Mouse (Mus musculus) liver, embryonic 14.5 days (tissue): ENCODE results near the gene Serpinb6a. TPM values are rescaled to one million over a fixed set of nuclear protein-coding genes. Genes with fewer than 3 reads are reported as not detected.

Experiments used
- ATAC-seq: fragments of 200-750 bp; cut with Nextera tagmentation; 2 replicates; pipeline ENCODE4 v1.8.0; 2017; ENCODE audit warnings: moderate number of reproducible peaks, mild to moderate bottlenecking, moderate library complexity; ENCODE audit not compliant: insufficient read depth
- DNase-seq, 3 experiments: peaks; one replicate each; pipeline ENCODE4 v3.0.0-alpha.2; 2012 to 2013; ENCODE audit warnings: low read depth in 3 of 3, low spot score in 3 of 3
- H3K27ac ChIP-seq: fragments of 300-500 bp; sonication (generic); 2 replicates; pipeline ENCODE4 v1.5.1; 2014; ENCODE audit warnings: moderate library complexity, mild to moderate bottlenecking, control low read depth, inconsistent platforms
- H3K27me3 ChIP-seq: fragments of 300-500 bp; sonication (generic); 2 replicates; pipeline ENCODE4 v1.6.1; 2014; ENCODE audit warnings: mild to moderate bottlenecking, low read length, moderate library complexity; ENCODE audit not compliant: control insufficient read depth, insufficient read depth
- H3K36me3 ChIP-seq: fragments of 300-500 bp; sonication (generic); replicated peaks from 2 replicates; pipeline ENCODE4 v1.6.1; 2014; ENCODE audit warnings: low read depth; ENCODE audit not compliant: control insufficient read depth, insufficient read depth
- H3K4me1 ChIP-seq, 2 experiments: fragments of 200-500 bp in 1 of 2; fragments of 300-500 bp in 1 of 2; sonication (generic) in 1 of 2; replicated peaks; 2 replicates each; pipeline ENCODE4 v1.6.1; 2012 to 2014; ENCODE audit warnings: antibody characterized with exemption in 1 of 2, inconsistent platforms in 1 of 2, low read length in 1 of 2; ENCODE audit not compliant: control insufficient read depth in 2 of 2, insufficient read depth in 2 of 2
- H3K4me2 ChIP-seq: fragments of 300-500 bp; sonication (generic); 2 replicates; pipeline ENCODE4 v1.6.1; 2014; ENCODE audit warnings: low read depth, mild to moderate bottlenecking, control low read depth, moderate library complexity
- H3K4me3 ChIP-seq, 2 experiments: fragments of 200-500 bp in 1 of 2; fragments of 300-500 bp in 1 of 2; sonication (generic) in 1 of 2; 2 replicates each; pipeline ENCODE4 v1.5.1; 2012 to 2014; ENCODE audit warnings: low read depth in 2 of 2, low read length in 2 of 2, mild to moderate bottlenecking in 2 of 2, control low read depth in 1 of 2, inconsistent platforms in 1 of 2, moderate library complexity in 1 of 2; ENCODE audit not compliant: insufficient read depth in 1 of 2
- H3K9ac ChIP-seq: fragments of 300-500 bp; sonication (generic); replicated peaks from 2 replicates; pipeline ENCODE4 v1.6.1; 2014; ENCODE audit warnings: mild to moderate bottlenecking, control low read depth, moderate library complexity
- H3K9me3 ChIP-seq: fragments of 300-500 bp; sonication (generic); 2 replicates; pipeline ENCODE4 v1.6.1; 2016; ENCODE audit warnings: low read length, mixed read lengths; ENCODE audit not compliant: control insufficient read depth
- CTCF ChIP-seq: IDR thresholded peaks from 2 replicates; pipeline ENCODE4 v1.5.1; 2016; ENCODE audit warnings: antibody characterized with exemption, low read depth, control low read depth
- EP300 ChIP-seq: IDR thresholded peaks from 2 replicates; pipeline ENCODE4 v1.6.1; 2016; ENCODE audit warnings: antibody characterized with exemption, low read depth
- WGBS: fragments of 180-500 bp; shearing (Covaris S2); extraction: QIAGEN DNeasy Blood & Tissue Kit; methylation state at CpG from one replicate; pipeline ENCODE4 v1.1.7; 2014; ENCODE audit not compliant: insufficient replicate concordance; 5-methylcytosine and 5-hydroxymethylcytosine counted together
- polyA plus RNA-seq, 2 experiments: library from polyadenylated mRNA; depleted of rRNA in 1 of 2; stranded (reverse) in 1 of 2; unstranded in 1 of 2; fragments of >200 nt; fragmentation: Nextera tagmentation in 1 of 2; extraction: Ambion mirVana in 1 of 2; gene quantifications; 2 replicates each; pipeline versions ENCODE4 v1.2.1 to v1.2.3; 2012 to 2014

The Serpinb6a gene
- polyA plus RNA-seq (2012; rRNA removed) (6.7 and 12.7 TPM in 2 replicates), polyA plus RNA-seq (2014; fragmentation: Nextera tagmentation; extraction: Ambion mirVana) (14.6 and 17.1 TPM in 2 replicates)

DNA sequence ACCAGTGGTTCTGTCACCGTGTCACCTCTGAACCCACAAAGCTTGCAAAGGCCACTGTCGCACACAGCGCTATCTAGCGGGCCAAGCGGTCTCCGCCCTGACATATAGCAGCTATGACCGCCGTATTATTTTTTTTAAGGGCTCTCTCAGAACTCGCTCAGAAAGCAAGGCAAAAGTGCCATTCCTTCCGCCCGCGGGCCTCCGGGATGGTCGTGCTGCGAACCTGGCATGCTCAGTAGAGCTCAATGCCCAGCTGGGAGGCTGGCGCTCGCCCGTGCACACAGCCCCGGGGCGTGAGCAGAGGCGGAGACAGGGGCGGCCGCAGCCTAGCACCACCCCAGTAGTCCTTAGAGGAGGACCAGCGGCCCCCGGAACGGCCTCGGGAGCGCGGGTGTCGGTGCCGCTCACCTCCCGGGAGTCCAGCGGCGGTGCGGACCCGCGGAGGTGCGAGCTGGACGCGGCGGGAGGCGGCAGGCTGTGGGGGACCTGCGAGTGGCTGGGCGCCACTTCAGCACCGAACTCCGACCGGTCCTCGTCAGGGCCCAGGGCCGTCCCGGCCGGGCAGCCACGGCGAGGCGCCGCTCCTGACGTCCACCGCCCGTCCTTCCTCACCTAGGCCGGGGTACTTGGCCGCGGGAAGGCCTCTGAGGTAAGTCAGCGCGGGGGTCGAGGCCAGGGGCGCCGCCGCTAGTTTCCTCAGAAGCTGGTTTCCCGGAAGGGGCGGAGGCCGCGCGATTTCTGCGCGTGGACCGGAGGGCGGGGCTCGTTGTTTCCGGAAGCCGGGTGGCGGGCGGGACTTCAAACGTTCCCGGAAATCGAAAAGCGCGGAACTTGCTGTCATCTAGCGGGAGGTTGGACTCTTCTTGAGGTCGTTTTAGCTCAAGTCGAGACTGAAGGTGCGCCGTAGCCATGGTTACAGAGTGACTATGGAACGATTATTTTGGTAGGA is at the start of gene Serpinb6a, which contains the start of gene Ripk1:
TSS of gene Serpinb6a (minus strand) at position 737 of the 949 bp plus-strand sequence.
TSS of gene Ripk1 (plus strand) at position 306 of the 949 bp plus-strand sequence.
- Histone ChIP-seq H3K9me3 (no peaks in the 10 kb centered on the region), H3K4me2 (peak within 1 kb of the TSS; percentile 99), H3K4me1 (peaks cover 4 to 7% of the 10 kb centered on the region in 2 experiments; a peak in 2 of 4 replicates), H3K4me3 (peak within 1 kb of the TSS; percentile 76 to 95), H3K27ac (peak within 1 kb of the TSS; percentile 78), H3K27me3 (no peaks in the 10 kb centered on the region), H3K9ac (peak within 1 kb of the TSS; percentile 92), H3K36me3 (no peaks in the 10 kb centered on the region)
- DNase-seq (peak; percentile 82 to 91 (median 84)), ATAC-seq (peak; percentile 99)
- under 1% methylated on average over 84 of the region's 92 CpGs for WGBS
- TF ChIP-seq CTCF (peak; percentile 77), EP300 (no peak)

DNA sequence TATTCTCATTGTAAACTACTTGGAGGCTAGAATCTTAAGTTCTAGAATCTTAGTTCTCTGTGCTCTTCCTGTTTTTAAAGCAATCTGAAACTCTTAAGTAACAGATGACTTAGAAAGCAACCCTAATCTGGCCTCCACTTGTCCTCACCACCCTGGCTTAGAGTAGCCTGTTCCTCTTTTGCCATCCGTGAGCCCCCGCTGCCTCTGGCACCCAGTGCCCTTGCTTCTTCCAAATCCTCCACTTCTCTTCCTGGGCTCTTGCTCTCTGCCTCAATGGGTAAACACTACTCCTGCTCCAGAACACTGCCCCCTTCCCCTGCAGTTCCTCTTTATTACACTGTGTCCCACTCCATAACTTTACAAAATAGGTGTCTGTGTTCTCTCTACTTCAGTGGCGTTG is 49.1 kb upstream of the Serpinb6a start:
- Histone ChIP-seq H3K27me3 (no peaks in the 10 kb centered on the region), H3K9ac (no peak overlapping the region), H3K4me1 (peaks cover 0 to 12% of the 10 kb centered on the region in 2 experiments; a peak in 2 of 4 replicates), H3K9me3 (no peaks in the 10 kb centered on the region), H3K27ac (no peak overlapping the region), H3K4me3 (no peak overlapping the region), H3K4me2 (no peak overlapping the region), H3K36me3 (no peaks in the 10 kb centered on the region)
- DNase-seq = no peak
- WGBS = 68% methylated on average over 3 of the region's 3 CpGs
- no peak for ATAC-seq
- no peak for TF ChIP-seq CTCF
- TF ChIP-seq EP300 = no peak

DNA sequence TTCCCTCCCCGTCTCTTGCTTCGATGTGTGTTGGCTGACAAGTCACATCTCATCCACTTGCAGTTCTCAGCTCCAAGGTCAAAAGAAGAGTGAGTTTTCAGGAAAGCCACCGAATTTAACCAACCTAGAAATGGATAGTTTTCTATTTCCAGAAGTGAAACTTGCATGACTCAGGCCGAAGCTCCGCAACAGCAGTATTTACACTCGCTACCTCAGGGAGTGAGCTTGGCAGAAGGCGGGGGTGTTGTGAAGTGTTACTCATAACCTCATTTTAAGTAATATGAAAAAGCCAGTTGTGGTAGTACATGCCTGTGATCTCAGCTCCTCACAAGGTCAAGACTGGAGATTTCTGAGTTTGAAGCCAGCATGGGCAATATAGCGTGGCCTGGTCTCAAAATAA is 47.9 kb upstream of the Serpinb6a start:
- Histone ChIP-seq H3K9me3 (no peaks in the 10 kb centered on the region), H3K9ac (no peak overlapping the region), H3K4me1 (peaks cover 0 to 14% of the 10 kb centered on the region in 2 experiments; a peak in 2 of 4 replicates), H3K4me3 (no peak overlapping the region), H3K27me3 (no peaks in the 10 kb centered on the region), H3K36me3 (no peaks in the 10 kb centered on the region), H3K27ac (no peak overlapping the region), H3K4me2 (no peak overlapping the region)
- ATAC-seq = no peak
- no peak for DNase-seq
- WGBS = 80% methylated on average over 8 of the region's 8 CpGs
- TF ChIP-seq CTCF = no peak
- no peak for TF ChIP-seq EP300

DNA sequence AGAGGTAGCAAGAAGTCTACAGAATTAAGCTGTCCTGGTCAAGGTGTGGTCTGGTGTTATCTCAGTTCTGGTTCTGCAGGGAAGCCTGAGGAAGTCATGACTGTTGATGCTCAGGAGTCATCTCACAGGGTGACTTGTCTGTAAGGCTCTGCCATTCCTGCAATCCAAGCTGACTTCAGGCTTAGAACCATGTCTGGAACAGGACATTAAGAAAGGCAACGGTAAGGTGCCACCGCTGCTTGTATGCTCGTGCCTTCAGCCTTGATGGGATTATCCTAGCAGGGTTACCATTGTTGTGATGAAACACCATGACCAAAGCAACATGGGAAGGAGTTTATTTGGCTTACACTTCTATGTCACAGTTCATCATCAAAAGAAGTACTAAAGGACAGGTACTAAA is 44.9 kb upstream of the Serpinb6a start:
- Histone ChIP-seq H3K9me3 (no peaks in the 10 kb centered on the region), H3K4me3 (no peak overlapping the region), H3K27ac (no peak overlapping the region), H3K4me1 (peaks cover 2 to 5% of the 10 kb centered on the region in 2 experiments; a peak in 1 of 4 replicates), H3K4me2 (no peak overlapping the region), H3K27me3 (no peaks in the 10 kb centered on the region), H3K9ac (no peak overlapping the region), H3K36me3 (no peaks in the 10 kb centered on the region)
- DNase-seq = no peak
- 81% methylated on average over 3 of the region's 3 CpGs for WGBS
- no peak for TF ChIP-seq CTCF
- TF ChIP-seq EP300 = no peak
- no peak for ATAC-seq

DNA sequence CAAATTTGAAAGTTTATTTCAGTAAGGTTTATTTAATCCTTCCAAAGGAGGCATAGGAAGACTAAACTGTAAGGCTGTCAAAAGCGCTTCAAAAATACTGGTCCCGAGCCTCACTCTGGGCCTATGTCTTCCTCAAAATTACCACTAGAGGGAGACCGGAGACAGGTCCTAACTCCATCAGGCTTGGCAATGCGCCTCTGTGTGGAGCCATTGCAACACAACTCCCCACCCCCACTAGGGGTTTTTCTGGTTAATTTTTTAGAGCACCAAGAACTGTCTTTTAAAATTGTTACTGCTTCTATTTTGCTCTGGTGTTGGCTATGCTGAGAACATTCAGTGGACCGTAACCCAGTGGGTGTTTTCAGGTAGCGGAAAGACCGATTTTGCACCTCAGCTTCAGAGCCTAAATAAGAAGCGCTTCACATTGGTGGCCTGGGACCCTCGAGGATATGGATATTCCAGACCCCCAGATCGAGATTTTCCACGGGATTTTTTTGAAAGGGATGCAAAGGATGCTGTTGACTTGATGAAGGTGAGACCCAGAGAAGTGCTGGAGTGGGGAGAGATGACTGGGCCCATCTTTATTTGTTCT is 43.9 kb upstream of the Serpinb6a start:
- Histone ChIP-seq H3K9me3 (no peaks in the 10 kb centered on the region), H3K4me3 (no peak overlapping the region), H3K9ac (no peak overlapping the region), H3K27me3 (no peaks in the 10 kb centered on the region), H3K27ac (no peak overlapping the region), H3K4me2 (no peak overlapping the region), H3K4me1 (0 out of 4 replicates have a peak, but pooled peaks cover 2 to 5% of the 10 kb centered on the region in 2 experiments), H3K36me3 (no peaks in the 10 kb centered on the region)
- ATAC-seq (peak; percentile 77), DNase-seq (peak; percentile 44 to 58 (median 55))
- WGBS = 36% methylated on average over 11 of the region's 11 CpGs
- TF ChIP-seq EP300 (no peak), CTCF (peak; percentile 90)
